Mouse (Mus musculus) liver, embryonic 15.5 days (tissue): ENCODE results near the gene Igfbp7. TPM values are rescaled to one million over a fixed set of nuclear protein-coding genes. Genes with fewer than 3 reads are reported as not detected.

ENCODE experiments used
- ATAC-seq: fragments of 200-750 bp; cut with Nextera tagmentation; 2 replicates; pipeline ENCODE4 v1.8.0; 2017; ENCODE audit warnings: moderate number of reproducible peaks, mild to moderate bottlenecking, moderate library complexity; ENCODE audit not compliant: insufficient read depth
- H3K27ac ChIP-seq: fragments of 300-500 bp; sonication (generic); replicated peaks from 2 replicates; pipeline ENCODE4 v1.5.1; 2015; ENCODE audit warnings: mild to moderate bottlenecking, inconsistent platforms
- H3K27me3 ChIP-seq: fragments of 300-500 bp; sonication (generic); 2 replicates; pipeline ENCODE4 v1.6.1; 2015; ENCODE audit warnings: mild to moderate bottlenecking, inconsistent platforms
- H3K36me3 ChIP-seq: fragments of 300-500 bp; sonication (generic); replicated peaks from 2 replicates; pipeline ENCODE4 v1.6.1; 2015; ENCODE audit warnings: moderate library complexity, mild to moderate bottlenecking, inconsistent platforms
- H3K4me1 ChIP-seq: fragments of 300-500 bp; sonication (generic); replicated peaks from 2 replicates; pipeline ENCODE4 v1.6.1; 2015; ENCODE audit warnings: inconsistent platforms
- H3K4me2 ChIP-seq: fragments of 300-500 bp; sonication (generic); 2 replicates; pipeline ENCODE4 v1.6.1; 2015; ENCODE audit warnings: moderate library complexity, mild to moderate bottlenecking, inconsistent platforms
- H3K4me3 ChIP-seq: fragments of 300-500 bp; sonication (generic); replicated peaks from 2 replicates; pipeline ENCODE4 v1.5.1; 2015; ENCODE audit warnings: mild to moderate bottlenecking, inconsistent platforms
- H3K9ac ChIP-seq: fragments of 300-500 bp; sonication (generic); 2 replicates; pipeline ENCODE4 v1.6.1; 2015; ENCODE audit warnings: moderate library complexity, mild to moderate bottlenecking, inconsistent platforms
- H3K9me3 ChIP-seq: fragments of 300-500 bp; sonication (generic); replicated peaks from 2 replicates; pipeline ENCODE4 v1.6.1; 2016; ENCODE audit warnings: inconsistent platforms
- WGBS: fragments of 180-500 bp; shearing (Covaris S2); methylation state at CpG from one replicate; pipeline ENCODE4 v1.1.7; 2015; ENCODE audit warnings: mixed read lengths; ENCODE audit not compliant: insufficient replicate concordance; 5-methylcytosine and 5-hydroxymethylcytosine counted together
- polyA plus RNA-seq: library from polyadenylated mRNA; unstranded; fragments of >200 nt; fragmentation: Nextera tagmentation; extraction: Ambion mirVana; gene quantifications from 2 replicates; pipeline ENCODE4 v1.2.1, GENCODE M21; 2015

The Igfbp7 gene
- polyA plus RNA-seq, 1 experiment from 2014 or later: 24.3 TPM

DNA sequence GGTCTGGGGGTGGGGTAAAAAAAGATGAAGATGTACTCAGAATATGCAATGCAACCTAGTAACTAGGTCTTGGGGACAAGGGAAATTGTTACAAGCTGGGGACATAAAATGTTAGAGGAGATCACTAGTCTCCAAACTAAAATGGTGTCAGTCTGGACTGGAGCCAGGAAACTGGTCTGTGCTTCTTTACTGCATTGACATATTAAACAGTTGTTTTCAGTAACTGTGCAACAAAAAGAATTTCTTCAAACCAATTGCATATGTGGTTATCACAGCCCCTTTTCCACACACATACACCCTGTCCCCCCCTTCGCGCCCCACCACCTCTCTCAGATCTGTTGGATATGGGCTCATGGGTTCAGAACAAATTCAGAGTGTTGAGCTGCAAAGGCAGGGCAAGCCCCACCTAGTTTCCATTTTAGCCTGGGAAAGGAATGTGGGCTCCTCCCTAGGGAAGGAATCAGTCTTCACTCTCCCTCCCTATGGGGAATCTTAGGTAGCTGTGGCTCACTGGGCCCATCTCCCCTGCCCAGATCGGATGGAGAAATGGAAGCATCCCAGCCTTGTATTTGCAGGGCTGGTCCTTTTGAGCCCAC lies 43.3 kb downstream of the Igfbp7 start:
- Histone ChIP-seq H3K4me1 (no peaks in the 10 kb centered on the region), H3K36me3 (no peaks in the 10 kb centered on the region), H3K4me2 (no peak overlapping the region), H3K27me3 (no peaks in the 10 kb centered on the region), H3K4me3 (no peak overlapping the region), H3K27ac (no peak overlapping the region), H3K9ac (no peak overlapping the region), H3K9me3 (no peaks in the 10 kb centered on the region)
- WGBS: 82% methylated on average over 3 of the region's 3 CpGs
- no peak for ATAC-seq

- H3K4me1 ChIP-seq: no peaks in the 10 kb centered on the region
- H3K36me3 ChIP-seq: no peaks in the 10 kb centered on the region
- H3K4me3 ChIP-seq: no peak overlapping the region
- no peak overlapping the region for H3K9ac ChIP-seq
- 59% methylated on average over 6 of the region's 6 CpGs for WGBS
- no peak overlapping the region for H3K27ac ChIP-seq
- no peak for ATAC-seq
- H3K27me3 ChIP-seq: no peaks in the 10 kb centered on the region
- no peak overlapping the region for H3K4me2 ChIP-seq
- H3K9me3 ChIP-seq: no peaks in the 10 kb centered on the region
Measured at GRCm38 (mm10) chr5:77363650-77364049, 44.2 kb downstream of the Igfbp7 start.

GRCm38 (mm10) chr5:77362120-77362519 lies 45.7 kb downstream of the Igfbp7 start:
- Histone ChIP-seq H3K9ac (no peak overlapping the region), H3K27me3 (no peaks in the 10 kb centered on the region), H3K9me3 (no peaks in the 10 kb centered on the region), H3K4me2 (no peak overlapping the region), H3K36me3 (no peaks in the 10 kb centered on the region), H3K27ac (no peak overlapping the region), H3K4me3 (no peak overlapping the region), H3K4me1 (peaks cover 7% of the 10 kb centered on the region)
- WGBS: 52% methylated on average over 3 of the region's 3 CpGs
- ATAC-seq: no peak

DNA sequence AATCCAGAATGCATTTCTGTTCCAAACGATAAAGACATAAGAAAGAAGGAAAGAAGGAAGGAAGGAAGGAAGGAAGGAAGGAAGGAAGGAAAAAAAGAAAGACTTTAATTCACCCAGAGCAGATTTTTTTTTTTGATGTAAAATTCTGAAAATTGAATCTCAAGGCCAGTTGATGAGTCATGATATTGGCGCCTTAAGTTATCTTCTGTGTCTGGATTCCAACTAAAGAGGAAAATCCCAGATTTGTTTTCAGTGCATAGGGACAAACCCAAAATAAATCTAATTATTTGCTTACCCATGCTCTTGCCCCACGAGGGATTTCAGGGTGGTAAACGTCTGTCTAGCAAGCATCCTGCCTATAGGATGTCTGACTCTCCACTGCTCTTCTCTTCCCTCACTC lies 46.8 kb downstream of the Igfbp7 start:
- Histone ChIP-seq H3K4me2 (no peak overlapping the region), H3K36me3 (no peaks in the 10 kb centered on the region), H3K9me3 (no peaks in the 10 kb centered on the region), H3K27ac (no peak overlapping the region), H3K4me1 (peaks cover 7% of the 10 kb centered on the region), H3K27me3 (no peaks in the 10 kb centered on the region), H3K4me3 (no peak overlapping the region), H3K9ac (no peak overlapping the region)
- ATAC-seq: no peak
- 49% methylated on average over 4 of the region's 4 CpGs for WGBS

DNA sequence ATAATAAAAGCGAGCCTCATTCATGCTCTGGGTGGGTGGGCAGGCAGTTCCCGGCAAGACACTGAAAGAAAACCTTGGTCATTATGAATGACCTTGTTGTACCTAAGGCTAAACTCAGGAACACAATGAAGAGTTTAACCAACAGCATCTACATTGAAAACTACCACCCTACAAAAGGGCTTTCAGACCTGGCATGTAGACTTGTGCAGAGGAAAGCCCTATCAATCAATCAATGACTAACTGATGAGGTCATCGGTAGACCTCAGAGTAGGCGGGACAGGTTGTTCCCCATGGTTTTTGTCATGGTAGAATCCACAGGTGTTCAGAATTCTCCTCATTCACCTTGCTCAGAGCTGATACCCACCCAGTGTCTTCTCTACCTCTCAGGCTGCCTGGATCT lies 47.9 kb downstream of the Igfbp7 start:
- ATAC-seq: no peak
- WGBS: 70% methylated on average over 4 of the region's 4 CpGs
- H3K4me1 ChIP-seq: peaks cover 8% of the 10 kb centered on the region
- H3K27ac ChIP-seq: no peak overlapping the region
- H3K9ac ChIP-seq: no peak overlapping the region
- H3K36me3 ChIP-seq: no peaks in the 10 kb centered on the region
- 0 out of 2 replicates have a peak, but pooled peaks cover 5% of the 10 kb centered on the region for H3K27me3 ChIP-seq
- H3K4me2 ChIP-seq: no peak overlapping the region
- H3K9me3 ChIP-seq: no peaks in the 10 kb centered on the region
- no peak overlapping the region for H3K4me3 ChIP-seq

GRCm38 (mm10) chr5:77358347-77358746 lies 49.5 kb downstream of the Igfbp7 start:
- Histone ChIP-seq H3K27ac (0 out of 2 replicates have a peak overlapping the region, but pooled peaks have one; percentile 43), H3K4me1 (peaks cover 12% of the 10 kb centered on the region), H3K9me3 (no peaks in the 10 kb centered on the region), H3K4me3 (peak overlapping the region; percentile 53), H3K27me3 (0 out of 2 replicates have a peak, but pooled peaks cover 5% of the 10 kb centered on the region), H3K9ac (no peak overlapping the region), H3K36me3 (no peaks in the 10 kb centered on the region), H3K4me2 (peak overlapping the region; percentile 71)
- 5% methylated on average over 10 of the region's 10 CpGs for WGBS
- ATAC-seq: peak; percentile 28

GRCm38 (mm10) chr5:77357405-77358149 lies 50.3 kb downstream of the Igfbp7 start:
- H3K36me3 ChIP-seq: no peaks in the 10 kb centered on the region
- peak overlapping the region; percentile 53 for H3K4me3 ChIP-seq
- peak; percentile 68 for ATAC-seq
- no peak overlapping the region for H3K9ac ChIP-seq
- 18% methylated on average over 22 of the region's 22 CpGs for WGBS
- H3K27ac ChIP-seq: no peak overlapping the region
- peaks cover 12% of the 10 kb centered on the region for H3K4me1 ChIP-seq
- H3K27me3 ChIP-seq: 0 out of 2 replicates have a peak, but pooled peaks cover 5% of the 10 kb centered on the region
- peak overlapping the region; percentile 71 for H3K4me2 ChIP-seq
- no peaks in the 10 kb centered on the region for H3K9me3 ChIP-seq

DNA sequence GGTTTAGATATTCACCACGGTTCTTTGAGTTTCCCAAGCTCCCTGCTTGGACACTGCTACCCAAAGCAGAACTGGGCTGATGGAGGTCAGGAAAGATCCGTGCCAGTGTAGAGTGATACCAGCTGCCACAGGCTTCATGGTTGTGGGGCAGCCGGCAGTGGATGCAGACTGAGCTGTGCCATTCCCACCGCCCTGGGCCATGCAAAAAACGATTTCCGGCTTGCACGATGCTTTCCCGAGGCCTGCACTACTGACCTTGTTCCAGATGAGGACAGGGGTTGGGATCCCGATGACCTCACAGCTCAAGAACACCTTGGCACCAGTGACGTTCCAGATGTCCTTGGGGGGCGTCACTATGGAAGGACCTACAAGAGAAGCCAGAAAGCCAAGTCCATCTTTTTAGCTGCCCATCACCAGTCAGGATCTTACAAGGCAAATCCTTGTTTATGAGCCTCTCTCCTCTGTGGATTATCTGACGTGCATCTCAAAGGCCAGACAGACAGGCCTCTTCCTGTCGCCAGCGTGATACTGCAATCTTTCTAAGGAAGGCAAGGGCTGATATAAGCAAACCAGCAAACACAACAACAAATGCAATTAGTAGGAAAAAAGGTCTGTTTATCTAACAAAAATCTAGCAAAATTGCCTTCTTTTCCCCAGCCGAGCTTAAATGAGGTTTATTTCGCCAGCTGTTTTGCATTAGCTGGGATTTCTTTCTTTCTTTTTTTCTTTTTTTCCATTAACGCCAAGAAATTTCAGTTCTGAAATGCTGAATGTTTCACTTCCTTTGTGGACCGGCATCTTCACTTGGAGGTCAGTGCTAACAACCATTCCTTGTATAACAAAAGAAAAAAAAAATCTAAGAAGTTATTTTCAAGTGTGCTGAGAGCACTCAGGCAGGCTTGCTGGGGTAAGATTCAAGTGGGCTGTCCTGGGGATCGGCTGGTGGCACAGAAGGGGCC lies 52.3 kb downstream of the Igfbp7 start:
- Histone ChIP-seq H3K27ac (no peak overlapping the region), H3K27me3 (0 out of 2 replicates have a peak, but pooled peaks cover 5% of the 10 kb centered on the region), H3K9me3 (no peaks in the 10 kb centered on the region), H3K36me3 (peaks cover under 1% of the 10 kb centered on the region; the same call in 1 of the 2 replicates), H3K4me1 (peaks cover 12% of the 10 kb centered on the region), H3K4me3 (no peak overlapping the region), H3K4me2 (no peak overlapping the region), H3K9ac (no peak overlapping the region)
- no peak for ATAC-seq
- WGBS: 59% methylated on average over 19 of the region's 19 CpGs

GRCm38 (mm10) chr5:77354361-77354787 lies 53.5 kb downstream of the Igfbp7 start:
- H3K9ac ChIP-seq: no peak overlapping the region
- peaks cover 12% of the 10 kb centered on the region for H3K4me1 ChIP-seq
- H3K27me3 ChIP-seq: 0 out of 2 replicates have a peak, but pooled peaks cover 5% of the 10 kb centered on the region
- WGBS: under 1% methylated on average over 16 of the region's 16 CpGs
- ATAC-seq: no peak
- peaks cover 11% of the 10 kb centered on the region for H3K36me3 ChIP-seq
- no peak overlapping the region for H3K4me3 ChIP-seq
- no peaks in the 10 kb centered on the region for H3K9me3 ChIP-seq
- H3K4me2 ChIP-seq: peak overlapping the region; percentile 51
- H3K27ac ChIP-seq: no peak overlapping the region

DNA sequence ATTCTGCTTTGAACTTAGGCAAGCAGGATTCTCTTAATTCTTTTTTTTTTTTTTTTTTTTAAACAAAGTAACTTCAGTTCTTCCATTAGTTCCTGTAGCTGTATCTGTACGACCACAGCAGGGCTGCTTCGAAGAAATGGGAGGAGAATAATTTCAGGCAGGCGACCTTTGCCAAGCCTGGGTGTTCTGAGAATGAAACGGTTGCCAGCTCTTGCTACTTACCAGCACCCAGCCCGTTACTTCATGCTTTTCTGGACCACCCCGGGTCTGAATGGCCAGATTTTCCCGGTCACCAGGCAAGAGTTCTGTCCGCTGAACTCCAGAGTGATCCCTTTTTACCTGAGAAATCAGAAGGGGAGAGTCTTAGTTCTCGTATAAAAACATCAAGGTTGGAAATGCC lies 56.1 kb downstream of the Igfbp7 start:
- H3K27ac ChIP-seq: no peak overlapping the region
- peaks cover 37% of the 10 kb centered on the region for H3K36me3 ChIP-seq
- no peak for ATAC-seq
- 0 out of 2 replicates have a peak, but pooled peaks cover 5% of the 10 kb centered on the region for H3K4me1 ChIP-seq
- H3K9ac ChIP-seq: no peak overlapping the region
- WGBS: 72% methylated on average over 9 of the region's 9 CpGs
- no peak overlapping the region for H3K4me2 ChIP-seq
- no peaks in the 10 kb centered on the region for H3K9me3 ChIP-seq
- H3K27me3 ChIP-seq: 0 out of 2 replicates have a peak, but pooled peaks cover 5% of the 10 kb centered on the region
- no peak overlapping the region for H3K4me3 ChIP-seq
